Mouse (Mus musculus) adrenal gland, adult 8-10 months (tissue): Measurements from ENCODE around the gene Galns. TPM values are rescaled to one million over a fixed set of nuclear protein-coding genes. Genes with fewer than 3 reads are reported as not detected.
"Not testable (repeated sequence)": the region's sequence is repeated elsewhere in the genome, so short reads cannot be mapped to it uniquely, and the experiment has no call there.

Source experiments
- DNase-seq: peaks from one replicate; pipeline ENCODE4 v3.0.0; 2022
- total RNA-seq, 4 experiments: library from RNA; stranded (reverse); gene quantifications; 2 replicates each; pipeline ENCODE4 v1.2.4; 2022

The Galns gene
- total RNA-seq, 4 experiments from 2014 or later, result 6.4 to 11.6 (median 9.1) TPM

GRCm38 (mm10) chr8:122633205-122633604 is 21.9 kb upstream of the Galns start:
- no peak for DNase-seq

GRCm38 (mm10) chr8:122632134-122632533 is 20.9 kb upstream of the Galns start:
- DNase-seq, result not testable (repeated sequence)

- DNase-seq, result no peak
Measured at GRCm38 (mm10) chr8:122630696-122631095, 19.4 kb upstream of the Galns start.

GRCm38 (mm10) chr8:122629388-122629787 is 18.1 kb upstream of the Galns start:
- DNase-seq, result no peak

- DNase-seq, result no peak
Measured at GRCm38 (mm10) chr8:122626896-122627295, 15.6 kb upstream of the Galns start.

- DNase-seq, result no peak
Measured at GRCm38 (mm10) chr8:122625811-122626210, 14.5 kb upstream of the Galns start.

- no peak for DNase-seq
Measured at GRCm38 (mm10) chr8:122624653-122625052, 13.4 kb upstream of the Galns start.

- DNase-seq, result no peak
Measured at GRCm38 (mm10) chr8:122623844-122624642, 12.8 kb upstream of the Galns start.

- no peak for DNase-seq
Measured at GRCm38 (mm10) chr8:122622727-122623126, 11.5 kb upstream of the Galns start, which contains the start of gene Pabpn1l. Gene Pabpn1l (minus strand): TSS chr8:122622739.

GRCm38 (mm10) chr8:122620446-122620845 is 9.2 kb upstream of the Galns start:
- DNase-seq, result no peak

GRCm38 (mm10) chr8:122618660-122619378 is 7.6 kb upstream of the Galns start:
- DNase-seq, result no peak

GRCm38 (mm10) chr8:122617947-122618546 is 6.8 kb upstream of the Galns start:
- peak; percentile 66 for DNase-seq

GRCm38 (mm10) chr8:122616181-122616905 is 5.1 kb upstream of the Galns start:
- DNase-seq, result no peak

- DNase-seq, result no peak
Measured at GRCm38 (mm10) chr8:122610612-122611277, 518 bp downstream of the Galns start.

GRCm38 (mm10) chr8:122610209-122610608 is 1.1 kb downstream of the Galns start:
- DNase-seq, result no peak

GRCm38 (mm10) chr8:122606810-122607209 is 4.5 kb downstream of the Galns start:
- DNase-seq, result no peak

GRCm38 (mm10) chr8:122605367-122605766 is 5.9 kb downstream of the Galns start:
- DNase-seq, result no peak

GRCm38 (mm10) chr8:122604640-122605039 is 6.6 kb downstream of the Galns start:
- DNase-seq, result no peak

GRCm38 (mm10) chr8:122600666-122601065 is 10.6 kb downstream of the Galns start:
- no peak for DNase-seq

GRCm38 (mm10) chr8:122596031-122596430 is 15.2 kb downstream of the Galns start:
- DNase-seq, result no peak

GRCm38 (mm10) chr8:122593783-122594507 is 17.3 kb downstream of the Galns start:
- DNase-seq, result no peak
